Mouse (Mus musculus) lung, embryonic 16.5 days (tissue): Measurements from ENCODE around the gene Zfand2a. TPM values are rescaled to one million over a fixed set of nuclear protein-coding genes. Genes with fewer than 3 reads are reported as not detected.

Source experiments
- ATAC-seq: fragments of 200-750 bp; cut with Nextera tagmentation; 2 replicates; pipeline ENCODE4 v1.8.0; 2017; ENCODE audit warnings: low read depth, mild to moderate bottlenecking, moderate library complexity
- H3K27ac ChIP-seq: fragments of 300-500 bp; sonication (generic); 2 replicates; pipeline ENCODE4 v1.5.1; 2014; ENCODE audit warnings: mild to moderate bottlenecking, control low read depth, low read length
- H3K27me3 ChIP-seq: fragments of 300-500 bp; sonication (generic); 2 replicates; pipeline ENCODE4 v1.6.1; 2014; ENCODE audit warnings: low read depth, low read length, mixed read lengths; ENCODE audit not compliant: control insufficient read depth, insufficient read depth
- H3K36me3 ChIP-seq: fragments of 300-500 bp; sonication (generic); 2 replicates; pipeline ENCODE4 v1.6.1; 2014; ENCODE audit warnings: low read length; ENCODE audit not compliant: control insufficient read depth, insufficient read depth
- H3K4me1 ChIP-seq: fragments of 300-500 bp; sonication (generic); replicated peaks from 2 replicates; pipeline ENCODE4 v1.6.1; 2014; ENCODE audit warnings: low read length, mixed read lengths; ENCODE audit not compliant: control insufficient read depth, insufficient read depth
- H3K4me2 ChIP-seq: fragments of 300-500 bp; sonication (generic); 2 replicates; pipeline ENCODE4 v1.6.1; 2014; ENCODE audit warnings: low read depth, low read length, control low read depth
- H3K4me3 ChIP-seq: fragments of 300-500 bp; sonication (generic); 2 replicates; pipeline ENCODE4 v1.5.1; 2014; ENCODE audit warnings: mild to moderate bottlenecking, low read length, control low read depth
- H3K9ac ChIP-seq: fragments of 300-500 bp; sonication (generic); 2 replicates; pipeline ENCODE4 v1.6.1; 2014; ENCODE audit warnings: low read length, control low read depth
- H3K9me3 ChIP-seq: fragments of 300-500 bp; sonication (generic); 2 replicates; pipeline ENCODE4 v1.6.1; 2016; ENCODE audit warnings: low read length; ENCODE audit not compliant: control insufficient read depth
- WGBS: fragments of 180-500 bp; shearing (Covaris S2); extraction: QIAGEN DNeasy Blood & Tissue Kit; methylation state at CpG from one replicate; pipeline ENCODE4 v1.1.7; 2014; 5-methylcytosine and 5-hydroxymethylcytosine counted together
- polyA plus RNA-seq: library from polyadenylated mRNA; unstranded; fragments of >200 nt; fragmentation: Nextera tagmentation; extraction: Ambion mirVana; gene quantifications from 2 replicates; pipeline ENCODE4 v1.2.1, GENCODE M21; 2015

Gene Zfand2a
- polyA plus RNA-seq, 1 experiment from 2014 or later, result 10.7 TPM

GRCm38 (mm10) chr5:139505073-139505606 lies 20.8 kb upstream of the Zfand2a start:
- Histone ChIP-seq H3K9me3 (no peaks in the 10 kb centered on the region), H3K4me2 (no peak overlapping the region), H3K9ac (no peak overlapping the region), H3K27ac (no peak overlapping the region), H3K36me3 (no peaks in the 10 kb centered on the region), H3K4me1 (no peaks in the 10 kb centered on the region), H3K27me3 (peaks cover 8% of the 10 kb centered on the region), H3K4me3 (no peak overlapping the region)
- WGBS, result 4% methylated on average over 12 of the region's 14 CpGs
- peak; percentile 45; the same call in 1 of the 2 replicates for ATAC-seq

- Histone ChIP-seq H3K4me2 (no peak overlapping the region), H3K9me3 (no peaks in the 10 kb centered on the region), H3K4me1 (no peaks in the 10 kb centered on the region), H3K9ac (no peak overlapping the region), H3K36me3 (no peaks in the 10 kb centered on the region), H3K27ac (no peak overlapping the region), H3K27me3 (peaks cover 8% of the 10 kb centered on the region), H3K4me3 (no peak overlapping the region)
- WGBS, result 79% methylated on average over 14 of the region's 14 CpGs
- no peak for ATAC-seq
Measured at GRCm38 (mm10) chr5:139502281-139502680, 17.9 kb upstream of the Zfand2a start.

- H3K36me3 ChIP-seq, result no peaks in the 10 kb centered on the region
- no peaks in the 10 kb centered on the region for H3K9me3 ChIP-seq
- H3K4me2 ChIP-seq, result no peak overlapping the region
- no peaks in the 10 kb centered on the region for H3K4me1 ChIP-seq
- H3K27me3 ChIP-seq, result peaks cover 6% of the 10 kb centered on the region
- 45% methylated on average over 5 of the region's 5 CpGs for WGBS
- H3K9ac ChIP-seq, result no peak overlapping the region
- no peak for ATAC-seq
- no peak overlapping the region for H3K4me3 ChIP-seq
- H3K27ac ChIP-seq, result no peak overlapping the region
Measured at GRCm38 (mm10) chr5:139498791-139499190, 14.4 kb upstream of the Zfand2a start.

- Histone ChIP-seq H3K4me3 (no peak overlapping the region), H3K9ac (no peak overlapping the region), H3K4me1 (no peaks in the 10 kb centered on the region), H3K27me3 (peaks cover 6% of the 10 kb centered on the region; the same call in 1 of the 2 replicates), H3K4me2 (no peak overlapping the region), H3K9me3 (no peaks in the 10 kb centered on the region), H3K36me3 (no peaks in the 10 kb centered on the region), H3K27ac (no peak overlapping the region)
- ATAC-seq, result no peak
- WGBS, result 53% methylated on average over 5 of the region's 5 CpGs
Measured at GRCm38 (mm10) chr5:139496939-139497338, 12.6 kb upstream of the Zfand2a start.

- 26% methylated on average over 21 of the region's 22 CpGs for WGBS
- Histone ChIP-seq H3K36me3 (no peaks in the 10 kb centered on the region), H3K9ac (no peak overlapping the region), H3K27me3 (peaks cover 6% of the 10 kb centered on the region; the same call in 1 of the 2 replicates), H3K4me3 (no peak overlapping the region), H3K4me2 (no peak overlapping the region), H3K4me1 (no peaks in the 10 kb centered on the region), H3K27ac (no peak overlapping the region), H3K9me3 (no peaks in the 10 kb centered on the region)
- no peak for ATAC-seq
Measured at GRCm38 (mm10) chr5:139495019-139495669, 10.8 kb upstream of the Zfand2a start.

- no peaks in the 10 kb centered on the region for H3K9me3 ChIP-seq
- no peak overlapping the region for H3K9ac ChIP-seq
- peaks cover 6% of the 10 kb centered on the region; the same call in 1 of the 2 replicates for H3K27me3 ChIP-seq
- no peak overlapping the region for H3K4me2 ChIP-seq
- no peaks in the 10 kb centered on the region for H3K36me3 ChIP-seq
- WGBS, result 50% methylated on average over 5 of the region's 5 CpGs
- ATAC-seq, result no peak
- H3K4me1 ChIP-seq, result no peaks in the 10 kb centered on the region
- H3K27ac ChIP-seq, result no peak overlapping the region
- no peak overlapping the region for H3K4me3 ChIP-seq
Measured at GRCm38 (mm10) chr5:139493690-139494089, 9.3 kb upstream of the Zfand2a start.

- no peaks in the 10 kb centered on the region for H3K4me1 ChIP-seq
Measured at GRCm38 (mm10) chr5:139491348-139491747, 7.0 kb upstream of the Zfand2a start.

GRCm38 (mm10) chr5:139490131-139490530 lies 5.8 kb upstream of the Zfand2a start:
- Histone ChIP-seq H3K9me3 (0 out of 2 replicates have a peak, but pooled peaks cover 2% of the 10 kb centered on the region), H3K36me3 (no peaks in the 10 kb centered on the region), H3K4me2 (no peak overlapping the region), H3K4me1 (no peaks in the 10 kb centered on the region), H3K9ac (no peak overlapping the region), H3K27me3 (no peaks in the 10 kb centered on the region; the same call in 1 of the 2 replicates), H3K27ac (no peak overlapping the region), H3K4me3 (no peak overlapping the region)
- WGBS, result 74% methylated on average over 11 of the region's 11 CpGs
- no peak for ATAC-seq

More at GRCm38 (mm10) chr5:139491348-139491747, 7.0 kb upstream of the Zfand2a start:
- 62% methylated on average over 8 of the region's 8 CpGs for WGBS
- Histone ChIP-seq H3K27me3 (peaks cover 6% of the 10 kb centered on the region; the same call in 1 of the 2 replicates), H3K9ac (no peak overlapping the region), H3K27ac (no peak overlapping the region), H3K4me2 (no peak overlapping the region), H3K36me3 (no peaks in the 10 kb centered on the region), H3K4me3 (no peak overlapping the region), H3K9me3 (no peaks in the 10 kb centered on the region)
- ATAC-seq, result no peak

- Histone ChIP-seq H3K27ac (no peak overlapping the region), H3K4me3 (peak overlapping the region; percentile 86), H3K4me1 (peaks cover 8% of the 10 kb centered on the region), H3K27me3 (no peaks in the 10 kb centered on the region), H3K4me2 (peak overlapping the region; percentile 95), H3K9me3 (0 out of 2 replicates have a peak, but pooled peaks cover 2% of the 10 kb centered on the region), H3K9ac (peak overlapping the region; percentile 86), H3K36me3 (peaks cover 18% of the 10 kb centered on the region)
- ATAC-seq, result no peak
- 48% methylated on average over 14 of the region's 14 CpGs for WGBS
Measured at GRCm38 (mm10) chr5:139483171-139483848, 1.0 kb downstream of the Zfand2a start.
